Mouse (Mus musculus) myocyte (in vitro differentiated cells): ENCODE data around the gene Lamtor1.

ENCODE experiments used
- E2F4 ChIP-seq: IDR thresholded peaks from one replicate; pipeline ENCODE4 v1.6.1; 2011; ENCODE audit warnings: mild to moderate bottlenecking, control low read depth, moderate library complexity; ENCODE audit not compliant: insufficient read depth
- MAX ChIP-seq: IDR thresholded peaks from one replicate; pipeline ENCODE4 v1.6.1; 2011; ENCODE audit warnings: low read depth, mild to moderate bottlenecking, control low read depth
- MYOD1 ChIP-seq, 3 experiments: IDR thresholded peaks; one replicate each; pipeline ENCODE4 v1.6.1; 2011; ENCODE audit warnings: control low read depth in 2 of 3, low read depth in 2 of 3, mild to moderate bottlenecking in 2 of 3, moderate library complexity in 1 of 3; ENCODE audit not compliant: insufficient read length in 2 of 3, control insufficient read depth in 1 of 3
- MYOG ChIP-seq, 3 experiments: IDR thresholded peaks; one replicate each; pipeline ENCODE4 v1.6.1; 2011; ENCODE audit warnings: control low read depth in 2 of 3, low read depth in 2 of 3, mild to moderate bottlenecking in 2 of 3; ENCODE audit not compliant: insufficient read length in 2 of 3, control insufficient read depth in 1 of 3, insufficient read depth in 1 of 3
- POLR2A ChIP-seq: IDR thresholded peaks from one replicate; pipeline ENCODE4 v1.6.1; 2011; ENCODE audit warnings: low read depth, mild to moderate bottlenecking, control low read depth, moderate library complexity; ENCODE audit not compliant: insufficient read length
- POLR2AphosphoS2 ChIP-seq: IDR thresholded peaks from one replicate; pipeline ENCODE4 v1.6.1; 2011; ENCODE audit warnings: low read depth, control low read depth; ENCODE audit not compliant: insufficient read length
- REST ChIP-seq: IDR thresholded peaks from one replicate; pipeline ENCODE4 v1.6.1; 2011; ENCODE audit warnings: mild to moderate bottlenecking, control low read depth, moderate library complexity; ENCODE audit not compliant: insufficient read depth, insufficient read length
- SRF ChIP-seq: IDR thresholded peaks from one replicate; pipeline ENCODE4 v1.6.1; 2011; ENCODE audit warnings: low read depth; ENCODE audit not compliant: control insufficient read depth, insufficient read length
- TCF12 ChIP-seq: IDR thresholded peaks from one replicate; pipeline ENCODE4 v1.6.1; 2011; ENCODE audit warnings: mild to moderate bottlenecking, control low read depth; ENCODE audit not compliant: poor library complexity, insufficient read depth, severe bottlenecking
- TCF3 ChIP-seq: IDR thresholded peaks from one replicate; pipeline ENCODE4 v1.6.1; 2011; ENCODE audit warnings: low read depth, control low read depth; ENCODE audit not compliant: insufficient read length
- USF1 ChIP-seq: IDR thresholded peaks from one replicate; pipeline ENCODE4 v1.6.1; 2011; ENCODE audit warnings: low read depth, mild to moderate bottlenecking, control low read depth, moderate library complexity

DNA sequence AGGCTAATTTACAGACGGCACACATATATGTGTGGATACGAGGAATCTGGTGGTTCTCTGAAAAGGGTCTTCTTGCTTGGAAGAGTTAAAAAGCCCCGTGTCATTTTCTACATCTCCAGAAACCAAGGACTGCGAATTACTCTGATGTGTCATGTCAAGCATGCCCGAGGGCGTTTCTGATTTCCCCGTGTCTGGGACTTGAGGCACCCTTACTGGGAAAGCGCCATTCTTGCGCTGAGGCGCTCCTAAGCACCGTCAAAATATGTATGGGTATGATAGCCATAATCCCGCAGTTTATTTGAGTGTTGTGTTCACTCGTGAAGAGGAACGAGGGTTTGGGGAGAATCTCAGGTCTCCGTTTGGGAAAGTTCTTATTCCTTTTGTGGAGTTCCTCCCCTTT, 27.6 kb downstream of the Lamtor1 start:
- TF ChIP-seq TCF12, result no peak
- no peak for TF ChIP-seq REST
- TF ChIP-seq POLR2A, result no peak
- no peak for TF ChIP-seq USF1
- no peak for TF ChIP-seq MAX
- TF ChIP-seq SRF, result no peak
- TF ChIP-seq MYOD1 (IDR thresholded peaks at IDR 0.05; ENCODE audit: control insufficient read depth in 1 of 3, insufficient read length in 2 of 3, low read depth in 2 of 3), result no peak
- no peak for TF ChIP-seq POLR2AphosphoS2
- TF ChIP-seq TCF3, result no peak
- TF ChIP-seq E2F4, result no peak
- no peak for TF ChIP-seq MYOG (IDR thresholded peaks at IDR 0.05; ENCODE audit: control insufficient read depth in 1 of 3, insufficient read depth in 1 of 3, insufficient read length in 2 of 3, low read depth in 2 of 3)
